Mouse (Mus musculus): ENCODE data around the gene E4f1. TPM values are rescaled to one million over a fixed set of nuclear protein-coding genes. Genes with fewer than 3 reads are reported as not detected.

Gene E4f1
- total RNA-seq, 2 experiments from 2014 or later: 10.8 to 17.3 TPM

- no peak for DNase-seq
These were observed 11.1 kb upstream of the E4f1 start for GRCm38 (mm10) chr17:24481027-24481815.

GRCm38 (mm10) chr17:24480201-24480826 is 10.2 kb upstream of the E4f1 start:
- DNase-seq: no peak

GRCm38 (mm10) chr17:24479431-24479830 is 9.3 kb upstream of the E4f1 start:
- DNase-seq: no peak

- DNase-seq: peak; percentile 99
These were observed 8.7 kb upstream of the E4f1 start, which contains the start of gene Mlst8 for GRCm38 (mm10) chr17:24478663-24479380. Mlst8 (minus strand) TSS chr17:24479078.

- DNase-seq: no peak
These were observed 8.0 kb upstream of the E4f1 start for GRCm38 (mm10) chr17:24477985-24478600.

- DNase-seq: no peak
These were observed 7.2 kb upstream of the E4f1 start for GRCm38 (mm10) chr17:24477053-24477984.

- DNase-seq: no peak
These were observed 6.1 kb upstream of the E4f1 start for GRCm38 (mm10) chr17:24476022-24476776.

- DNase-seq: no peak
These were observed 5.5 kb upstream of the E4f1 start for GRCm38 (mm10) chr17:24475586-24475985.

GRCm38 (mm10) chr17:24474557-24474956 is 4.4 kb upstream of the E4f1 start:
- DNase-seq: no peak

GRCm38 (mm10) chr17:24473612-24474275 is 3.6 kb upstream of the E4f1 start, which contains the start of gene Bricd5:
Bricd5 (plus strand) TSS chr17:24473884.
- no peak for DNase-seq

- peak; percentile 50 for DNase-seq
These were observed 2.4 kb upstream of the E4f1 start for GRCm38 (mm10) chr17:24472512-24472911.

GRCm38 (mm10) chr17:24470701-24471527 is 801 bp upstream of the E4f1 start:
- DNase-seq: peak; percentile 52

- no peak for DNase-seq
These were observed 690 bp downstream of the E4f1 start for GRCm38 (mm10) chr17:24469336-24469909.

GRCm38 (mm10) chr17:24468636-24469246 is 1.4 kb downstream of the E4f1 start:
- DNase-seq: no peak

- DNase-seq: no peak
These were observed 6.6 kb downstream of the E4f1 start for GRCm38 (mm10) chr17:24463374-24464133.

GRCm38 (mm10) chr17:24462932-24463331 is 7.2 kb downstream of the E4f1 start:
- DNase-seq: no peak

- no peak for DNase-seq
These were observed 8.5 kb downstream of the E4f1 start for GRCm38 (mm10) chr17:24461580-24461979.
